Mouse (Mus musculus) forebrain, embryonic 16.5 days (tissue): Measurements from ENCODE around the gene Gm572. TPM values are rescaled to one million over a fixed set of nuclear protein-coding genes. Genes with fewer than 3 reads are reported as not detected.

ENCODE experiments used
- ATAC-seq: fragments of 200-750 bp; cut with Nextera tagmentation; 2 replicates; pipeline ENCODE4 v1.8.0; 2017; ENCODE audit warnings: mild to moderate bottlenecking, moderate library complexity
- H3K27ac ChIP-seq: fragments of 300-500 bp; sonication (generic); 2 replicates; pipeline ENCODE4 v1.5.1; 2014; ENCODE audit warnings: low read length, control low read depth
- H3K27me3 ChIP-seq: fragments of 300-500 bp; sonication (generic); replicated peaks from 2 replicates; pipeline ENCODE4 v1.6.1; 2014; ENCODE audit warnings: low read length; ENCODE audit not compliant: control insufficient read depth, insufficient read depth
- H3K36me3 ChIP-seq: fragments of 300-500 bp; sonication (generic); 2 replicates; pipeline ENCODE4 v1.6.1; 2014; ENCODE audit not compliant: control insufficient read depth, insufficient read depth
- H3K4me1 ChIP-seq: fragments of 300-500 bp; sonication (generic); replicated peaks from 2 replicates; pipeline ENCODE4 v1.6.1; 2014; ENCODE audit warnings: low read length; ENCODE audit not compliant: control insufficient read depth, insufficient read depth
- H3K4me2 ChIP-seq: fragments of 300-500 bp; sonication (generic); 2 replicates; pipeline ENCODE4 v1.6.1; 2014; ENCODE audit warnings: mild to moderate bottlenecking, low read length, control low read depth
- H3K4me3 ChIP-seq: fragments of 300-500 bp; sonication (generic); replicated peaks from 2 replicates; pipeline ENCODE4 v1.5.1; 2014; ENCODE audit warnings: mild to moderate bottlenecking, low read length, control low read depth
- H3K9ac ChIP-seq: fragments of 300-500 bp; sonication (generic); replicated peaks from 2 replicates; pipeline ENCODE4 v1.6.1; 2014; ENCODE audit warnings: low read depth, low read length, control low read depth
- H3K9me3 ChIP-seq: fragments of 300-500 bp; sonication (generic); 2 replicates; pipeline ENCODE4 v1.6.1; 2016; ENCODE audit warnings: low read length; ENCODE audit not compliant: control insufficient read depth
- WGBS: fragments of 180-500 bp; shearing (Covaris S2); extraction: QIAGEN DNeasy Blood & Tissue Kit; methylation state at CpG from one replicate; pipeline ENCODE4 v1.1.7; 2014; 5-methylcytosine and 5-hydroxymethylcytosine counted together
- polyA plus RNA-seq: library from polyadenylated mRNA; unstranded; fragments of >200 nt; fragmentation: Nextera tagmentation; extraction: Ambion mirVana; gene quantifications from 2 replicates; pipeline ENCODE4 v1.2.1, GENCODE M21; 2015

The Gm572 gene
- polyA plus RNA-seq, 1 experiment from 2014 or later = not detected

- Histone ChIP-seq H3K9me3 (no peaks in the 10 kb centered on the region), H3K27me3 (no peaks in the 10 kb centered on the region), H3K27ac (no peak overlapping the region), H3K9ac (no peak overlapping the region), H3K36me3 (peaks cover 52% of the 10 kb centered on the region), H3K4me3 (no peak overlapping the region), H3K4me1 (peaks cover 18% of the 10 kb centered on the region), H3K4me2 (no peak overlapping the region)
- no peak for ATAC-seq
- WGBS = 93% methylated on average over 4 of the region's 4 CpGs
These were observed 20.6 kb upstream of the Gm572 start for GRCm38 (mm10) chr4:148622485-148622884.

GRCm38 (mm10) chr4:148623609-148624008 is 19.5 kb upstream of the Gm572 start:
- H3K36me3 ChIP-seq = peaks cover 47% of the 10 kb centered on the region
- H3K4me2 ChIP-seq = no peak overlapping the region
- H3K9ac ChIP-seq = no peak overlapping the region
- H3K27ac ChIP-seq = no peak overlapping the region
- no peak overlapping the region for H3K4me3 ChIP-seq
- peaks cover 18% of the 10 kb centered on the region for H3K4me1 ChIP-seq
- no peak for ATAC-seq
- H3K9me3 ChIP-seq = no peaks in the 10 kb centered on the region
- no peaks in the 10 kb centered on the region for H3K27me3 ChIP-seq
- 92% methylated on average over 4 of the region's 4 CpGs for WGBS

- H3K27ac ChIP-seq = no peak overlapping the region
- peaks cover 18% of the 10 kb centered on the region for H3K4me1 ChIP-seq
- ATAC-seq = no peak
- H3K4me3 ChIP-seq = no peak overlapping the region; the same call in 1 of the 2 replicates
- H3K9me3 ChIP-seq = no peaks in the 10 kb centered on the region
- WGBS = 83% methylated on average over 10 of the region's 10 CpGs
- H3K4me2 ChIP-seq = peak overlapping the region; percentile 73
- no peak overlapping the region for H3K9ac ChIP-seq
- peaks cover 33% of the 10 kb centered on the region for H3K36me3 ChIP-seq
- no peaks in the 10 kb centered on the region for H3K27me3 ChIP-seq
These were observed 18.1 kb upstream of the Gm572 start for GRCm38 (mm10) chr4:148625010-148625409.

GRCm38 (mm10) chr4:148625756-148626622 is 17.1 kb upstream of the Gm572 start:
- no peaks in the 10 kb centered on the region for H3K27me3 ChIP-seq
- peaks cover 18% of the 10 kb centered on the region for H3K4me1 ChIP-seq
- ATAC-seq = peak; percentile 60

GRCm38 (mm10) chr4:148626623-148627185 is 16.4 kb upstream of the Gm572 start, which contains the start of gene Tardbp:
Gene Tardbp, minus strand, starts transcription at chr4:148627019.
- no peaks in the 10 kb centered on the region for H3K27me3 ChIP-seq
- ATAC-seq = peak; percentile 98
- H3K4me2 ChIP-seq = peak within 1 kb of the TSS; percentile 73
- peak within 1 kb of the TSS; percentile 94 for H3K27ac ChIP-seq
- H3K9ac ChIP-seq = peak within 1 kb of the TSS; percentile 96
- peaks cover 18% of the 10 kb centered on the region for H3K4me1 ChIP-seq
- H3K9me3 ChIP-seq = no peaks in the 10 kb centered on the region
- under 1% methylated on average over 47 of the region's 51 CpGs for WGBS
- H3K36me3 ChIP-seq = peaks cover 20% of the 10 kb centered on the region
- H3K4me3 ChIP-seq = peak within 1 kb of the TSS; percentile 99

More at GRCm38 (mm10) chr4:148625756-148626622, 17.1 kb upstream of the Gm572 start:
- H3K36me3 ChIP-seq = peaks cover 26% of the 10 kb centered on the region
- H3K9me3 ChIP-seq = no peaks in the 10 kb centered on the region
- peak overlapping the region; percentile 96 for H3K9ac ChIP-seq
- peak overlapping the region; percentile 94 for H3K27ac ChIP-seq
- H3K4me3 ChIP-seq = peak overlapping the region; percentile 99
- H3K4me2 ChIP-seq = peak overlapping the region; percentile 73
- 1% methylated on average over 57 of the region's 57 CpGs for WGBS

GRCm38 (mm10) chr4:148627246-148627645 is 15.9 kb upstream of the Gm572 start:
- 63% methylated on average over 3 of the region's 3 CpGs for WGBS
- peak overlapping the region; percentile 22; the same call in 1 of the 2 replicates for H3K9ac ChIP-seq
- H3K9me3 ChIP-seq = no peaks in the 10 kb centered on the region
- H3K27ac ChIP-seq = no peak overlapping the region
- peaks cover 18% of the 10 kb centered on the region for H3K4me1 ChIP-seq
- H3K27me3 ChIP-seq = no peaks in the 10 kb centered on the region
- H3K4me3 ChIP-seq = peak overlapping the region; percentile 99
- peak; percentile 7; the same call in 1 of the 2 replicates for ATAC-seq
- H3K4me2 ChIP-seq = peak overlapping the region; percentile 57
- H3K36me3 ChIP-seq = peaks cover 15% of the 10 kb centered on the region

GRCm38 (mm10) chr4:148632013-148632692 is 11.0 kb upstream of the Gm572 start:
- ATAC-seq = no peak
- H3K27me3 ChIP-seq = no peaks in the 10 kb centered on the region
- WGBS = 75% methylated on average over 3 of the region's 3 CpGs

GRCm38 (mm10) chr4:148633395-148634061 is 9.6 kb upstream of the Gm572 start:
- Histone ChIP-seq H3K27ac (no peak overlapping the region), H3K27me3 (no peaks in the 10 kb centered on the region), H3K4me3 (no peak overlapping the region), H3K9ac (no peak overlapping the region), H3K36me3 (no peaks in the 10 kb centered on the region), H3K9me3 (no peaks in the 10 kb centered on the region), H3K4me1 (no peaks in the 10 kb centered on the region), H3K4me2 (no peak overlapping the region)
- WGBS = 70% methylated on average over 2 of the region's 2 CpGs
- no peak for ATAC-seq

More at GRCm38 (mm10) chr4:148632013-148632692, 11.0 kb upstream of the Gm572 start:
- Histone ChIP-seq H3K4me3 (no peak overlapping the region), H3K27ac (no peak overlapping the region), H3K9ac (no peak overlapping the region), H3K4me2 (no peak overlapping the region), H3K9me3 (no peaks in the 10 kb centered on the region), H3K4me1 (0 out of 2 replicates have a peak, but pooled peaks cover 2% of the 10 kb centered on the region), H3K36me3 (no peaks in the 10 kb centered on the region)
